Mouse (Mus musculus) fibroblast of lung, adult 2 months (primary cell): ENCODE data around the gene Gpr176.
"Not testable (repeated sequence)": the region's sequence is repeated elsewhere in the genome, so short reads cannot be mapped to it uniquely, and the experiment has no call there.

Source experiments
- DNase-seq: peaks from one replicate; pipeline ENCODE4 v3.0.0-alpha.2; 2011; ENCODE audit warnings: low read depth

The Gpr176 gene

GRCm38 (mm10) chr2:118301656-118302055, 71.6 kb downstream of the Gpr176 start:
- no peak for DNase-seq

- no peak for DNase-seq
Measured at GRCm38 (mm10) chr2:118301041-118301545, 72.1 kb downstream of the Gpr176 start.

DNA sequence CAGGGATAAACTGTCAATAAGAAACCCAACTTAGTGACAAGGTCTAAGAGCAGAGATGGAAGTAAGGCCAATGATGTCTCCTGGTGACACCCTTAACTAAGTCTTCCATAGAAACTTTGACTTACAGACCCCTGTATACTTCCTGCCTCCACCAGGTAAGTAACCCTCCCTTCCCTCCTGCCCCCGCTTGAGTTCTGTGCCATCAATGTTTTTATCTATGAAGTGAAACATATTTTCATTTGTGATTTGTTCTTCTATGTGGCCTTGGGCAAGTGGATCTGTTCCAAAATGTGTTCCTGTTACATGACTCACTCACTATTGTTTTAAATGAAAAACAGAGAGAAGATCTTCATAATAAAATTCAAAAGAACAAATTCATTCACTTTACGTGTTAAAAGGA, 73.2 kb downstream of the Gpr176 start:
- no peak for DNase-seq

DNA sequence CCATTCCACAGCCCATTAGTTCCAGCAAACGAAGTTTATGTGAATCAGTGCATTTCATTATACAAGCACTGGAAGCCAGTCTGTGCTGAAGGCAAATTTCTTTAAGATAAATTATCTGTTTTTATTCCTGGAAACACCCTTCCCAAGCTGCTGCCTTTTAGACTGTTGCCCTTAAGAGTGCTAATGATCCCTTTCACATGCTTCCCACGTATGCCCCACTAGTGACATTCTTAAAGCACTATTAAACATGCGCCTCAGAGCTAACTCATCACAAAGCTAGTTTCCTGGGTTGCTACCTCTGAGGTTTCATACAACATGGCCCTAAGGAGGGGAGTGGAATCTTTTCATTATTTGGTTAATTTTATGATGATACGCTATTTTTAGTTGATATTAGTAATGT, 74.6 kb downstream of the Gpr176 start:
- no peak for DNase-seq

- DNase-seq = peak; percentile 71
Measured at GRCm38 (mm10) chr2:118297966-118298365, 75.3 kb downstream of the Gpr176 start.

DNA sequence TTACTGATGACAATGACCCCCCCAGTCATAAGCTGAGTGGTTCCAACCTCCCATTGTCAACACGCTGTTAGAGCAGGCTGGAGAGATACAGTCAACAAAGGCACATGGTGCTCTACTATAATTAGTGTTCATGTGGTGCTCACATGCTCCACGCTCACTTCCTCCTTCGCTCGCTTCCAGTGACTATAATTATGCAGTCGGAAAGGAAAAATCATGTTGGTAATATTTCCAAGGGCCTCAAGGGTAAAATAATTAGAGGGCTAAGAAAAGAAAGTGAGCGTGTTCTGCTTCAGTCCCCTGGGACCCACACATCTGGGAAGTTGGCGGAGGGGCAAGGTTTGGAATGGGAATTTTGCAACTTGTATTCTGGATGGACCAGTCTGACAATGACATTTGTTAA, 77.7 kb downstream of the Gpr176 start:
- DNase-seq = no peak

- no peak for DNase-seq
Measured at GRCm38 (mm10) chr2:118293583-118293982, 79.6 kb downstream of the Gpr176 start.

DNA sequence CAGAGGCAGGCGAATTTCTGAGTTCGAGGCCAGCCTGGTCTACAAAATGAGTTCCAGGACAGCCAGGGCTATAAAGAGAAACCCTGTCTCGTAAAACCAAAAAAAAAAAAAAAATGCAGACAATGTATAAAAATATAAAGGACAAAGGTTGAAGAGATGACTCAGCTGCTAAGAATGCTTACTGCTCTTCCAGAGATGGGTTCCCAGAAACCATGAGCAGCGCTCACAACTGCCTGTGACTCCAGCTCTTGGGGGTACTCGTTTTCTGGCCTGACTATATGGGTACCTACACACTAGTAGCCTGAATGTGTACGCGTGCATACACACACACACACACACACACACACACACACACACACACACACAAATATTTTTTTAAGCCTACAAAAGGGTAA, 84.2 kb downstream of the Gpr176 start:
- not testable (repeated sequence) for DNase-seq

DNA sequence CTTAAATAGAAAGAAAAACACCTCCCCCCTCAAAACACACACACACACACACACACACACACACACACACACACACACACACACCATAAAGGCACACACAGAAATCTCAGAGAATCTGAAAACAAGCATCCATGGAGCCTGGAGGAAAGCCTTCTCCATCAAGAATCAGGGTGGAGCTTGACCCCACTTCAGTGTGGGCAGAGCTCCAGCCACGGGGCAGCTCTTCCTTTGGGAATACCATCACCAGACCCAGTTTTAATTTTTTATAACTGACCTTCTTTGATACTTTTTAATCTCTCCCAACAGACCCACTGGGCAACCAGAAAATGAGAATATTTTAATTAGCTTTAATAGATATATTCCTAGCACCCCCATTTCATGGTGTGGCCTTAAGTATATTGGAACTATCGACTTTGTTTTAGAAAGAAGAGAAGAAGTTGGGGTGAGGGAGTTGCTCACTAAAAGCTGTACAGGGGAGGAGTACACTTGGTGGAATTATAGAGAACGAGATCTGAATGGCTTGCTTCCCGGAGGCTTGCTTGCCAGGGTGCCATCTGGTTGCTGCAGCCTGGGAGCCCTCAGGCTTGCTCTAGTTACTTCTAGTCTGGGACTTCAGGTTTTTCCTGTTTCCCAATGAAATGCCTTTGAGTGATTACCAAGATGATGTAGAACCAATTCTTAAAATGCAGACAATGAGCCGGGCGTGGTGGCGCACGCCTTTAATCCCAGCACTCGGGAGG, 84.7 kb downstream of the Gpr176 start:
- DNase-seq = no peak

- peak; percentile 67 for DNase-seq
Measured at GRCm38 (mm10) chr2:118287678-118288077, 85.5 kb downstream of the Gpr176 start.

DNA sequence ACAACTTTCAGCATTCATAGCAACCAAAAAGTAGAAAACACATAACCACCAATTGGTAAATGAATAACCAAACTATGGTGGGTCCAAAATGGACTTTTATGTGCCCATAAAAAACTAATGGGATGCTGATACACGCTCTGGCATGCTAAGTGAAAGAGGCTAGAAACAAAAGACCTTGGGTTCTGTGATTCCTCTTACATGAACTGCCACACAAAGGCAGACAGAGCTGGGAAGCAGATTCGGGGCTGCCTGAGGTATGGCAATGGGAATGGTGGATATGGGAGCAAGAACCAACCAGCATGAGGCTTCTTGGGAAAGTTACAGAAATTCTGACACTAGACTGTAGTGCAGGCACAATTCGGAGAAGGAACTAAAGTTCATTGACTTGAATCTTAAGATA, 90.8 kb downstream of the Gpr176 start:
- DNase-seq = no peak

DNA sequence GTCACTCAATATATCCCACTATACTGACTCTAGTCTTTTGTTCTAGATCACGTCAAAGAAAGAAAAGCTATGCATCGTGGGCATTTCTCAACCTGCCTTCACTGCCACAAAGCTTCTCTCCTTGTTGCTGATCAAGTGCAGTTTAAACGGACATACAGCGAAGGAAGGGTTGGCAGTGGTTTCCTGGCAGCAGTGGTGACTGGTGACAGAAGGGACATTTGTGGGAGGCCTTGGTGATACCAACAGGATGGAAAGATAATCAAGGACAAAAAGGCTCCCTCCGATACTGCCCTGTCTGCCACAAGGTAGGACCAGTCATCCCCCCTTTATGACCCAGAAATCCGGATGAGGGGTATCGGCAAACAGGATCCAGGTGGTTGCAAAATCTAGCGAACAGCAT, 95.0 kb downstream of the Gpr176 start:
- no peak for DNase-seq

- no peak for DNase-seq
Measured at GRCm38 (mm10) chr2:118271606-118272005, 101.6 kb downstream of the Gpr176 start.

GRCm38 (mm10) chr2:118270213-118270612, 103.0 kb downstream of the Gpr176 start:
- DNase-seq = no peak

DNA sequence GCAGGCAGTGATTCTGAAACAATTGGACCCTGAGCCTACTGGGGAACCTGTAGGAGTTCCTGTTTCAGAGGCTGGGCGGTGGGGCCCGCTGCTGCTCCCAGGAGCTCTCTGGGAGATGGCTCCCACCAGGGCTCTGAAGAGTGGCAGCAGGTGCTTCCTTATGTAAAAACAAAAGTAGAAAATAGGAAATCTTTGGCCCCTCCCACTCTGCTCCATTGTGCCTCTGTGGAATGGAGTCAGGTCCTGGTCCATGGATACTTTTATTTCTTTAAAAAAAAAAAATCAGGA, 109.4 kb downstream of the Gpr176 start:
- DNase-seq = no peak

GRCm38 (mm10) chr2:118263151-118263913, 109.9 kb downstream of the Gpr176 start:
- peak; percentile 27 for DNase-seq

DNA sequence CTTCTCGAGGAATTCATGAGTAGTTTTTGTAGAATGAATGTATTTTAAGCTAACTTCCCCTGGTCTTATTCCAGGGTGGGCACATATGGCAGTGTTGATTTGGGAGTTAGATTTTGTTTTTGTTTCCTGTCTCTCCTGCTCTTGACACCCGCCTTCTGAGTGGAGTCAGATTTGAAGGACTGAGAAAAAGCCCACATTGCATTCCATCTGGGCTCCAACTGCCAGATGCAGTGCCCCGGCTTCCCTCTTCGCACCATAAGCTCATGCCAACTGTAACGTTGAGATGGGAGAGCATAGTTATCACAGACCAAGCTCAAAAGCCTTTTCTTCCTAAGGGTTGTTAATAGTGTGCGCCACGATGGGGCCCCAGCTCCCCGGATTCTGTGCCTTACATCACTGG, 110.5 kb downstream of the Gpr176 start:
- no peak for DNase-seq

DNA sequence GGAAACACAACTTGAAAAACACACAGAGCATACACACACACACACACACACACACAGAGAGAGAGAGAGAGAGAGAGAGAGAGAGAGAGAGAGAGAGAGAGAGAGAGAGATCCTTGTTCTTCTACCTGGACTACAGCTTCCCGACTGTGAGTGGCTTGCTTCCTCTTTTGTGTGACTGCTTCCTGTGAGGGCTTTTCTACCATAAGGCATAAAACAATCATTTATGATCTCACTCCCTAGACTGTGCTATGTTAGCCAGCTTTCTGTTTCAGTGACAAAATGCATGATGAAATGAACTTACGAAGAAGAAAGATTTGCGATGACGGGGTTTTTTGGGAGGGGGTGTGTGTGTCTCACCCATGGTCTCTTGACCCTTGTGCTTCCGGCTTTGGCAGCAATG, 113.5 kb downstream of the Gpr176 start:
- no peak for DNase-seq

DNA sequence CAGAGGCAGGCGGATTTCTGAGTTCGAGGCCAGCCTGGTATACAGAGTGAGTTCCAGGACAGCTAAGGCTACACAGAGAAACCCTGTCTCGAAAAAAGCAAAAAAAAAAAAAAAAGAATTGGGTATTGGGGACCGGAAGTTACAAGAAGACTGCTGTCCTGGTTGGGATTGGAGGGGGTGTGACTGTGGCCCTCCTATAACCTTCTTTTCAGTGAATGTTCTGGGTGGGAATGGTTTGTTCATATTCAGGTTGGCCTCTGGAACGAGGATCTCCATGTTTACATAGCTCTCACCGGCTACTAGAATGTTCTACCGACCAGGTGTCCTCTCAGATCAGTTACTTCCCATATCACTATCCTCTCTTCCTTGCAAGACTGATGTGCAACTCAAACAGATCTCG, 116.1 kb downstream of the Gpr176 start:
- DNase-seq = no peak

DNA sequence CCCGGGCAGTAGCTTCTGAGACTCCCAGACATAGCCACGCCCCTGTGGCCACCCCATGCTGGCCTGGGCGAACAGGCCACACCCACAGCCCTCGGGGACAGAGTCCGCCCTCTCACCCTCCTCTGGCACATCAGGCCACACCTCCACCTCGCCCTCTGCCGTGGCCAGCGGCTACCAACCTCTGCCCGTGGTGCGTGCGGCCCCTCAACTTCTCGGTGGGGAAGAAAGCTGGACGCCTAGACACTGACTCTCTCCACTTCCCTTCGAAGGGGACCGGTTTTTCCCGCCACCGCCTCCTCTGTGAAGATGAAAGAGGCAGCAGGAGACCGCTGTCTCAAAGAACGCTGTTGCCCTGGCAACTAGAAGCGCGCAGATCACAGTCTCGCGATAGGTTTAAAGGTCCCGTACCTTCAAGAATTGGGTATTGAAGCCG, 116.6 kb downstream of the Gpr176 start, which contains the start of gene Fsip1:
Fsip1 (minus strand) TSS at position 346 of the 433 bp plus-strand sequence.
- peak; percentile 62 for DNase-seq

GRCm38 (mm10) chr2:118254516-118254915, 118.7 kb downstream of the Gpr176 start:
- DNase-seq = no peak

- DNase-seq = no peak
Measured at GRCm38 (mm10) chr2:118248966-118249365, 124.3 kb downstream of the Gpr176 start.

GRCm38 (mm10) chr2:118248016-118248415, 125.2 kb downstream of the Gpr176 start:
- no peak for DNase-seq
